Mouse (Mus musculus) heart, postnatal 4 days (tissue): ENCODE measurements around the gene Gnl3l. TPM values are rescaled to one million over a fixed set of nuclear protein-coding genes. Genes with fewer than 3 reads are reported as not detected.

ENCODE experiments used
- DNase-seq: peaks from one replicate; pipeline ENCODE4 v3.0.0; 2021
- total RNA-seq, 2 experiments: library from RNA; stranded (reverse); gene quantifications; 2 replicates each; pipeline ENCODE4 v1.2.3; 2021

Gnl3l gene
- total RNA-seq, 2 experiments from 2014 or later = 34.3 to 37.9 TPM

- DNase-seq = peak; percentile 89
These were observed 60.4 kb downstream of the Gnl3l start for GRCm38 (mm10) chrX:150956522-150957300.

- DNase-seq = no peak
These were observed 61.1 kb downstream of the Gnl3l start for GRCm38 (mm10) chrX:150956016-150956415.

GRCm38 (mm10) chrX:150955441-150955840 is 61.7 kb downstream of the Gnl3l start:
- peak; percentile 34 for DNase-seq

- no peak for DNase-seq
These were observed 62.4 kb downstream of the Gnl3l start for GRCm38 (mm10) chrX:150954721-150955120.

Other genes starting within 250 kb of the Gnl3l start
- gene Maged2, start 203.0 kb downstream of the Gnl3l start, total RNA-seq = 100 to 1,000 TPM; 206 to 207 TPM
- gene Fgd1, start 28.8 kb upstream of the Gnl3l start, total RNA-seq = 10 to 100 TPM; 23.7 to 25.6 TPM
- 10 to 100 TPM; 12.9 to 13.0 TPM for gene Tsr2, start 79.2 kb upstream of the Gnl3l start, total RNA-seq
- gene Wnk3, start 180.8 kb upstream of the Gnl3l start, total RNA-seq = 1 to 10 TPM in 1 of 2 experiments, under 1 TPM in 1; 0.98 to 1.2 TPM